Mouse (Mus musculus) hindbrain, embryonic 14.5 days (tissue): ENCODE measurements around the gene Onecut3. TPM values are rescaled to one million over a fixed set of nuclear protein-coding genes. Genes with fewer than 3 reads are reported as not detected.
A peak's percentile ranks its signal among the peaks of the same experiment; 100 is the strongest.

ENCODE experiments used
- ATAC-seq: fragments of 200-750 bp; cut with Nextera tagmentation; 2 replicates; pipeline ENCODE4 v1.8.0; 2017; ENCODE audit warnings: moderate number of reproducible peaks, mild to moderate bottlenecking, moderate TSS enrichment, moderate library complexity; ENCODE audit not compliant: low FRiP score
- DNase-seq: peaks from one replicate; pipeline ENCODE4 v3.0.0-alpha.2; 2015; ENCODE audit warnings: low spot score
- H3K27ac ChIP-seq: fragments of 300-500 bp; sonication (generic); 2 replicates; pipeline ENCODE4 v1.5.1; 2014; ENCODE audit warnings: mild to moderate bottlenecking, moderate library complexity
- H3K27me3 ChIP-seq: fragments of 300-500 bp; sonication (generic); 2 replicates; pipeline ENCODE4 v1.6.1; 2014; ENCODE audit warnings: mild to moderate bottlenecking, low read length, mixed read lengths; ENCODE audit not compliant: control insufficient read depth, insufficient read depth
- H3K36me3 ChIP-seq: fragments of 300-500 bp; sonication (generic); replicated peaks from 2 replicates; pipeline ENCODE4 v1.6.1; 2014; ENCODE audit not compliant: control insufficient read depth, insufficient read depth
- H3K4me1 ChIP-seq: fragments of 300-500 bp; sonication (generic); replicated peaks from 2 replicates; pipeline ENCODE4 v1.6.1; 2014; ENCODE audit warnings: antibody characterized with exemption, low read length, mixed read lengths; ENCODE audit not compliant: control insufficient read depth, insufficient read depth
- H3K4me2 ChIP-seq: fragments of 300-500 bp; sonication (generic); replicated peaks from 2 replicates; pipeline ENCODE4 v1.6.1; 2014; ENCODE audit warnings: mild to moderate bottlenecking, moderate library complexity
- H3K4me3 ChIP-seq: fragments of 300-500 bp; sonication (generic); replicated peaks from 2 replicates; pipeline ENCODE4 v1.5.1; 2014; ENCODE audit warnings: mild to moderate bottlenecking, low read length
- H3K9ac ChIP-seq: fragments of 300-500 bp; sonication (generic); 2 replicates; pipeline ENCODE4 v1.6.1; 2014
- H3K9me3 ChIP-seq: fragments of 300-500 bp; sonication (generic); 2 replicates; pipeline ENCODE4 v1.6.1; 2016; ENCODE audit warnings: low read length; ENCODE audit not compliant: control insufficient read depth
- WGBS: fragments of 180-500 bp; shearing (Covaris S2); extraction: QIAGEN DNeasy Blood & Tissue Kit; methylation state at CpG from one replicate; pipeline ENCODE4 v1.1.7; 2014; 5-methylcytosine and 5-hydroxymethylcytosine counted together
- polyA plus RNA-seq: library from polyadenylated mRNA; unstranded; fragments of >200 nt; fragmentation: Nextera tagmentation; extraction: Ambion mirVana; gene quantifications from 2 replicates; pipeline ENCODE4 v1.2.1, GENCODE M21; 2014

Gene Onecut3
- 1.5 and 2.3 TPM in 2 replicates for polyA plus RNA-seq

GRCm38 (mm10) chr10:80494732-80495131 lies at the start of gene Onecut3:
Onecut3 (plus strand) TSS chr10:80494835.
- Histone ChIP-seq H3K27ac (peak within 1 kb of the TSS; percentile 0; the same call in 1 of the 2 replicates), H3K9ac (peak within 1 kb of the TSS; percentile 51), H3K27me3 (peaks cover 96% of the 10 kb centered on the region), H3K4me1 (peaks cover 12% of the 10 kb centered on the region; the same call in 1 of the 2 replicates), H3K36me3 (no peaks in the 10 kb centered on the region), H3K4me3 (peak within 1 kb of the TSS; percentile 39), H3K4me2 (peak within 1 kb of the TSS; percentile 60), H3K9me3 (no peaks in the 10 kb centered on the region)
- under 1% methylated on average over 28 of the region's 42 CpGs for WGBS
- DNase-seq, result peak; percentile 45
- ATAC-seq, result peak; percentile 25; the same call in 1 of the 2 replicates

- DNase-seq, result no peak
- no peak for ATAC-seq
- H3K9ac ChIP-seq, result no peak overlapping the region
- H3K36me3 ChIP-seq, result no peaks in the 10 kb centered on the region
- no peak overlapping the region for H3K27ac ChIP-seq
- no peaks in the 10 kb centered on the region for H3K9me3 ChIP-seq
- 0 out of 2 replicates have a peak, but pooled peaks cover 2% of the 10 kb centered on the region for H3K4me1 ChIP-seq
- H3K4me3 ChIP-seq, result no peak overlapping the region
- WGBS, result 40% methylated on average over 1 of the region's 1 CpGs
- H3K4me2 ChIP-seq, result no peak overlapping the region
- peaks cover 11% of the 10 kb centered on the region; the same call in 1 of the 2 replicates for H3K27me3 ChIP-seq
Measured at GRCm38 (mm10) chr10:80445052-80445451, 49.6 kb upstream of the Onecut3 start.

GRCm38 (mm10) chr10:80445898-80446601 lies 48.6 kb upstream of the Onecut3 start:
- DNase-seq, result peak; percentile 95
- WGBS, result 7% methylated on average over 26 of the region's 26 CpGs
- Histone ChIP-seq H3K4me2 (peak overlapping the region; percentile 41), H3K27me3 (peaks cover 11% of the 10 kb centered on the region; the same call in 1 of the 2 replicates), H3K36me3 (no peaks in the 10 kb centered on the region), H3K4me1 (0 out of 2 replicates have a peak, but pooled peaks cover 2% of the 10 kb centered on the region), H3K4me3 (no peak overlapping the region), H3K9me3 (no peaks in the 10 kb centered on the region), H3K9ac (no peak overlapping the region), H3K27ac (no peak overlapping the region)
- peak; percentile 88 for ATAC-seq

GRCm38 (mm10) chr10:80450599-80450998 lies 44.0 kb upstream of the Onecut3 start:
- Histone ChIP-seq H3K9ac (no peak overlapping the region), H3K4me1 (0 out of 2 replicates have a peak, but pooled peaks cover 2% of the 10 kb centered on the region), H3K27ac (no peak overlapping the region), H3K9me3 (no peaks in the 10 kb centered on the region), H3K4me2 (no peak overlapping the region), H3K27me3 (peaks cover 5% of the 10 kb centered on the region; the same call in 1 of the 2 replicates), H3K4me3 (no peak overlapping the region), H3K36me3 (no peaks in the 10 kb centered on the region)
- ATAC-seq, result no peak
- DNase-seq, result no peak
- WGBS, result 11% methylated on average over 6 of the region's 6 CpGs

GRCm38 (mm10) chr10:80453601-80454000 lies 41.0 kb upstream of the Onecut3 start:
- DNase-seq (no peak), ATAC-seq (no peak)
- no peak overlapping the region for H3K9ac ChIP-seq
- no peaks in the 10 kb centered on the region for H3K27me3 ChIP-seq
- no peak overlapping the region for H3K27ac ChIP-seq
- no peak overlapping the region for H3K4me3 ChIP-seq
- WGBS, result 70% methylated on average over 10 of the region's 10 CpGs
- H3K36me3 ChIP-seq, result no peaks in the 10 kb centered on the region
- no peak overlapping the region for H3K4me2 ChIP-seq
- no peaks in the 10 kb centered on the region for H3K9me3 ChIP-seq
- H3K4me1 ChIP-seq, result no peaks in the 10 kb centered on the region

- Histone ChIP-seq H3K4me1 (no peaks in the 10 kb centered on the region), H3K36me3 (no peaks in the 10 kb centered on the region), H3K4me2 (no peak overlapping the region), H3K4me3 (no peak overlapping the region), H3K27me3 (no peaks in the 10 kb centered on the region), H3K27ac (no peak overlapping the region), H3K9ac (no peak overlapping the region), H3K9me3 (no peaks in the 10 kb centered on the region)
- 92% methylated on average over 5 of the region's 5 CpGs for WGBS
- no peak for DNase-seq
- no peak for ATAC-seq
Measured at GRCm38 (mm10) chr10:80454781-80455180, 39.9 kb upstream of the Onecut3 start.

- no peak for ATAC-seq
- no peak for DNase-seq
- H3K9ac ChIP-seq, result no peak overlapping the region
- H3K27ac ChIP-seq, result no peak overlapping the region
- H3K4me2 ChIP-seq, result no peak overlapping the region
- 92% methylated on average over 5 of the region's 5 CpGs for WGBS
- no peaks in the 10 kb centered on the region for H3K9me3 ChIP-seq
- no peaks in the 10 kb centered on the region for H3K27me3 ChIP-seq
- H3K36me3 ChIP-seq, result no peaks in the 10 kb centered on the region
- no peak overlapping the region for H3K4me3 ChIP-seq
- no peaks in the 10 kb centered on the region for H3K4me1 ChIP-seq
Measured at GRCm38 (mm10) chr10:80455697-80456096, 38.9 kb upstream of the Onecut3 start.

- Histone ChIP-seq H3K4me2 (no peak overlapping the region), H3K9ac (no peak overlapping the region), H3K9me3 (no peaks in the 10 kb centered on the region), H3K36me3 (no peaks in the 10 kb centered on the region), H3K27ac (no peak overlapping the region), H3K27me3 (no peaks in the 10 kb centered on the region), H3K4me3 (no peak overlapping the region), H3K4me1 (no peaks in the 10 kb centered on the region)
- 77% methylated on average over 10 of the region's 10 CpGs for WGBS
- no peak for DNase-seq
- ATAC-seq, result no peak
Measured at GRCm38 (mm10) chr10:80459236-80459635, 35.4 kb upstream of the Onecut3 start.

GRCm38 (mm10) chr10:80459671-80460070 lies 35.0 kb upstream of the Onecut3 start:
- no peak overlapping the region for H3K27ac ChIP-seq
- H3K4me3 ChIP-seq, result no peak overlapping the region
- ATAC-seq, result no peak
- no peaks in the 10 kb centered on the region for H3K27me3 ChIP-seq
- no peaks in the 10 kb centered on the region for H3K36me3 ChIP-seq
- no peak overlapping the region for H3K9ac ChIP-seq
- WGBS, result 88% methylated on average over 11 of the region's 11 CpGs
- H3K4me1 ChIP-seq, result no peaks in the 10 kb centered on the region; the same call in 1 of the 2 replicates
- no peak for DNase-seq
- H3K9me3 ChIP-seq, result no peaks in the 10 kb centered on the region
- no peak overlapping the region for H3K4me2 ChIP-seq
